Mouse (Mus musculus) limb, embryonic 12.5 days (tissue): ENCODE measurements around the gene Pold4. TPM values are rescaled to one million over a fixed set of nuclear protein-coding genes. Genes with fewer than 3 reads are reported as not detected.

Source experiments
- ATAC-seq: fragments of 200-750 bp; cut with Nextera tagmentation; 2 replicates; pipeline ENCODE4 v1.8.0; 2017; ENCODE audit warnings: low read depth, moderate TSS enrichment; ENCODE audit not compliant: insufficient number of reproducible peaks, insufficient read depth, low FRiP score, low TSS enrichment
- H3K27ac ChIP-seq: fragments of 300-500 bp; sonication (generic); 2 replicates; pipeline ENCODE4 v1.5.1; 2016; ENCODE audit warnings: mild to moderate bottlenecking, moderate library complexity
- H3K27me3 ChIP-seq: fragments of 300-500 bp; sonication (generic); 2 replicates; pipeline ENCODE4 v1.6.1; 2016; ENCODE audit warnings: mild to moderate bottlenecking, moderate library complexity
- H3K36me3 ChIP-seq: fragments of 300-500 bp; sonication (generic); 2 replicates; pipeline ENCODE4 v1.6.1; 2016; ENCODE audit warnings: mild to moderate bottlenecking, moderate library complexity
- H3K4me1 ChIP-seq: fragments of 300-500 bp; sonication (generic); replicated peaks from 2 replicates; pipeline ENCODE4 v1.6.1; 2016
- H3K4me2 ChIP-seq: fragments of 300-500 bp; sonication (generic); 2 replicates; pipeline ENCODE4 v1.6.1; 2016; ENCODE audit warnings: mild to moderate bottlenecking, moderate library complexity
- H3K4me3 ChIP-seq: fragments of 300-500 bp; sonication (generic); replicated peaks from 2 replicates; pipeline ENCODE4 v1.5.1; 2016; ENCODE audit warnings: mild to moderate bottlenecking
- H3K9ac ChIP-seq: fragments of 300-500 bp; sonication (generic); replicated peaks from 2 replicates; pipeline ENCODE4 v1.6.1; 2016; ENCODE audit warnings: mild to moderate bottlenecking, moderate library complexity
- H3K9me3 ChIP-seq: fragments of 300-500 bp; sonication (generic); 2 replicates; pipeline ENCODE4 v1.6.1; 2016; ENCODE audit warnings: mild to moderate bottlenecking, moderate library complexity
- WGBS: fragments of 180-500 bp; shearing (Covaris S2); methylation state at CpG from one replicate; pipeline ENCODE4 v1.1.7; 2016; 5-methylcytosine and 5-hydroxymethylcytosine counted together
- polyA plus RNA-seq: library from polyadenylated mRNA; unstranded; fragments of >200 nt; fragmentation: Nextera tagmentation; extraction: Ambion mirVana; gene quantifications from 2 replicates; pipeline ENCODE4 v1.2.1, GENCODE M21; 2016

The Pold4 gene
- polyA plus RNA-seq, 1 experiment from 2014 or later, result 13.8 TPM

DNA sequence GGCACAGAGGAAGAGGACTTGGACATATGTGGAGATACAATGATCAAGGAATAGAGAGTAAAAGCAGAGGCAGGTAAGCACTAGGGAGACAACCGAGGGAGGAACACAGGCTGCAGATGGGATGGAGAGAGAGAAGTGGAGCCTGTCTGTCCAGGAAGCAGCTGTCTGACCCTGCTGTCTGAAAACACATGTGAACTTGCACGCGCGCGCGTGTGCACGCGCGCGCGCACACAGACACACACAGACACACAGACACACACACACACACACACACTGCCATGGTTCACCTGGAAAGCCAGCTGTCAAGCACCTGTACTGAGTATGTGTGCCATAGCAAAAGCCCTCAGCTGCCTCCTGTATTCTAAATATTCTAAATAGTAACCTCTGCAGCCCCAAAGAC, 13.4 kb upstream of the Pold4 start:
- Histone ChIP-seq H3K4me1 (peaks cover 62% of the 10 kb centered on the region), H3K9ac (no peak overlapping the region), H3K27ac (peak overlapping the region; percentile 64; the same call in 1 of the 2 replicates), H3K27me3 (peaks cover 20% of the 10 kb centered on the region), H3K36me3 (peaks cover 25% of the 10 kb centered on the region), H3K4me3 (no peak overlapping the region), H3K4me2 (0 out of 2 replicates have a peak overlapping the region, but pooled peaks have one; percentile 87), H3K9me3 (no peaks in the 10 kb centered on the region)
- ATAC-seq, result no peak
- WGBS, result 87% methylated on average over 11 of the region's 11 CpGs

DNA sequence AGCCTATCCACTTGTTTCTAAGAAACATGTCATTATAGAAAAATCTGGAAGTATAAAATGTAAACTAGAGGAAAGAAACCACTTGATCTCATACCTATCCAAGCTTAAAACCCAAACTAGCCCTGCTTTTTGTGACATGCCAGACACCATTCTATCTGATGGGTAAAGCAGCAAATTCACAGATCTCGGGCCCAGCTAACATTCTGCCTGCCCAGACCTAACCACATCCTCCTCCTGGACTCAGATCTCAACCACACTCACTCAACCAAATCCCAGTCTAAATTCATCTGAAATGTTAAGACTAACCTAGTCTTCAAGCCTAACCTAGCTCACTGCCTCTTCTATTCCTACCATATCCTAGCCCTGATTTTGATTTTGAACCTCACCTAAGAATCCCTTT, 12.9 kb upstream of the Pold4 start:
- Histone ChIP-seq H3K4me3 (no peak overlapping the region), H3K27me3 (peaks cover 16% of the 10 kb centered on the region), H3K27ac (no peak overlapping the region), H3K4me1 (peaks cover 58% of the 10 kb centered on the region), H3K9me3 (no peaks in the 10 kb centered on the region), H3K9ac (no peak overlapping the region), H3K36me3 (peaks cover 30% of the 10 kb centered on the region), H3K4me2 (no peak overlapping the region)
- no peak for ATAC-seq
- WGBS, result 79% methylated on average over 1 of the region's 1 CpGs

DNA sequence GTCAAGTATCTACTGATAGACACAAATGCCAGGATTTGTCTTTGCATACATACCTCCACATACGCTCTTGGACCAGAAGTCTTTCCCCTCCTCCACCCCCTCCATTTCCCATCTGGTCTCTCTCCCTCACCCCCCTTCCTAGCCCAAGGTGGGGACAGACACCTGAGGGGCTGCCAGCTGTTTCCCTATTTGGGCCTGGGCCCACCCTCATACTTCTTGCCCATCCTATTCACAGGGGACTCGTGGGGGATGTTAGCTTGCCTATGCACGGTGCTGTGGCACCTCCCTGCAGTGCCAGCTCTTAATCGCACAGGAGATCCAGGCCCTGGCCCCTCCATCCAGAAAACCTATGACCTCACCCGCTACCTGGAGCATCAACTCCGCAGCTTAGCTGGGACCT, 11.8 kb upstream of the Pold4 start:
- peaks cover 54% of the 10 kb centered on the region for H3K4me1 ChIP-seq
- H3K4me3 ChIP-seq, result no peak overlapping the region
- H3K9ac ChIP-seq, result 0 out of 2 replicates have a peak overlapping the region, but pooled peaks have one; percentile 24
- no peaks in the 10 kb centered on the region for H3K9me3 ChIP-seq
- H3K4me2 ChIP-seq, result no peak overlapping the region
- WGBS, result 88% methylated on average over 6 of the region's 6 CpGs
- no peak overlapping the region for H3K27ac ChIP-seq
- H3K27me3 ChIP-seq, result peaks cover 16% of the 10 kb centered on the region
- no peak for ATAC-seq
- peaks cover 32% of the 10 kb centered on the region for H3K36me3 ChIP-seq

DNA sequence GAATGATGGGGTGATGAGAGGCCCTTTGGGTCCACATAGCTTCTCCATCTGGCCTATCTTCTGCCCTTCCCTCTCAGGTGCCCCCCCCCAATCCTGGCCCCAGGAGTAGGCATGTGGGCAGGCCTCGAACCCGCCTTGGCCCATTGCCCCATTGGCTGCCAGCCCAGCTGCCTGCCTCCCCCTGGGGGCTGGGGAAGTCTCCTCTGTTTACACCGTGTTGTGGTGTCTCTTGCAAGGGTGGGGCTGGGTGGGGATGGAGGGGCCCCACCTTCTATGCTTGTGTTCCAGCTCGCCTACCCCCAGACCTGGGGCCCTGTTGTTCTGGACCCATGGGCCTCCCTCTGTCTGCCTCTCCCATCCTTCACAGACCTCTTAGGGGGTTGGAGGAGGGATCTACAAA, 11.3 kb upstream of the Pold4 start:
- 60% methylated on average over 4 of the region's 4 CpGs for WGBS
- Histone ChIP-seq H3K9ac (no peak overlapping the region), H3K4me3 (no peak overlapping the region), H3K27ac (no peak overlapping the region), H3K9me3 (no peaks in the 10 kb centered on the region), H3K4me2 (no peak overlapping the region), H3K4me1 (peaks cover 50% of the 10 kb centered on the region), H3K27me3 (peaks cover 12% of the 10 kb centered on the region), H3K36me3 (peaks cover 32% of the 10 kb centered on the region)
- ATAC-seq, result no peak

DNA sequence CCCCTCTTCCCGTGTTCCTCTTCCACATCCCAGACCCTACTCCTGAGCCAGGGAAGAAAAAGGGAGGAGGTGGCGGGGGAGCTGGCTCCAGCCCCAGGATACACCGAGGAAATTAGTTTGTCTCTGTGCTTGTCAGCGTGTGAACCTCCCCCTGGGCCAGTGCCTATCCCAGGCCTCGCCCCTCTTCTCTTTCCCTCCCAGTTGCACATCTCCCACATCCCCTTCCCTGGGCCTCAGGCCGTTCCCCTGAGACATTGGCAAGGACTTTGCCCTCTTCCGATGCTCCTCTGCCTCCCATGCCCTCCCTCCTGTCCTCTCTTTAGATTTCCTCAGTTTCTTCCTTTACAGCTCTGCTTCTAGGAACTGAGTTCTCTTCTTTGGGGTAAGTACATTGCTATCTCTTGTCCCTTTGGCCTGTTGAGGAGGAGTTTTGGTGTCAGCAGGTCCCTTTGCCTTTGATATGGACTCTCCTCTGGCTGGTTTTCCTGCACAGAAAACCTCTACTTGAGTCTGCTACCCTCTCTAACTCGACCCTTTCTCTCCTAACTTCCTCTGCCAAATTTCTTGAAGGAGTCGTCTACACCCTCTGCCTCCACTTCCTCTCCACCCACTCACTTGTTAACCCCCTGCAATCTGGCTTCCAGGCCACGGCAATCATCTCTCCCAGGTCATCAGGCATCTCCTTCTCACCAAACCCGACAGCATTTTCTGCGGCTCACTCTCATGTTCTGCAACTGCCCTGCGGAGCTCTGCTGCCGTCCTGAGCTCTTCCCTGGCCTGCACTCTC, 10.5 kb upstream of the Pold4 start:
- no peak overlapping the region for H3K4me2 ChIP-seq
- H3K36me3 ChIP-seq, result peaks cover 32% of the 10 kb centered on the region
- H3K9ac ChIP-seq, result 0 out of 2 replicates have a peak overlapping the region, but pooled peaks have one; percentile 34
- WGBS, result 35% methylated on average over 14 of the region's 14 CpGs
- peaks cover 12% of the 10 kb centered on the region; the same call in 1 of the 2 replicates for H3K27me3 ChIP-seq
- H3K27ac ChIP-seq, result no peak overlapping the region
- no peaks in the 10 kb centered on the region for H3K9me3 ChIP-seq
- H3K4me1 ChIP-seq, result peaks cover 43% of the 10 kb centered on the region
- ATAC-seq, result no peak
- H3K4me3 ChIP-seq, result no peak overlapping the region

DNA sequence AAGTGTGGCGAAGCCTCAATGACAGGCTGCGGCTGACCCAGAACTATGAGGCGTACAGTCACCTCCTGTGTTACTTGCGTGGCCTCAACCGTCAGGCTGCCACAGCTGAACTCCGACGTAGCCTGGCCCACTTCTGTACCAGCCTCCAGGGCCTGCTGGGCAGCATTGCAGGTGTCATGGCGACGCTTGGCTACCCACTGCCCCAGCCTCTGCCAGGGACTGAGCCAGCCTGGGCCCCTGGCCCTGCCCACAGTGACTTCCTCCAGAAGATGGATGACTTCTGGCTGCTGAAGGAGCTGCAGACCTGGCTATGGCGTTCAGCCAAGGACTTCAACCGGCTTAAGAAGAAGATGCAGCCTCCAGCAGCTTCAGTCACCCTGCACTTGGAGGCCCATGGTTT, 9.5 kb upstream of the Pold4 start:
- no peak overlapping the region for H3K4me3 ChIP-seq
- peaks cover 12% of the 10 kb centered on the region; the same call in 1 of the 2 replicates for H3K27me3 ChIP-seq
- WGBS, result 79% methylated on average over 11 of the region's 11 CpGs
- H3K4me1 ChIP-seq, result peaks cover 33% of the 10 kb centered on the region
- ATAC-seq, result no peak
- H3K9ac ChIP-seq, result no peak overlapping the region; the same call in 1 of the 2 replicates
- H3K36me3 ChIP-seq, result peaks cover 32% of the 10 kb centered on the region
- no peak overlapping the region for H3K27ac ChIP-seq
- H3K9me3 ChIP-seq, result no peaks in the 10 kb centered on the region
- H3K4me2 ChIP-seq, result no peak overlapping the region

DNA sequence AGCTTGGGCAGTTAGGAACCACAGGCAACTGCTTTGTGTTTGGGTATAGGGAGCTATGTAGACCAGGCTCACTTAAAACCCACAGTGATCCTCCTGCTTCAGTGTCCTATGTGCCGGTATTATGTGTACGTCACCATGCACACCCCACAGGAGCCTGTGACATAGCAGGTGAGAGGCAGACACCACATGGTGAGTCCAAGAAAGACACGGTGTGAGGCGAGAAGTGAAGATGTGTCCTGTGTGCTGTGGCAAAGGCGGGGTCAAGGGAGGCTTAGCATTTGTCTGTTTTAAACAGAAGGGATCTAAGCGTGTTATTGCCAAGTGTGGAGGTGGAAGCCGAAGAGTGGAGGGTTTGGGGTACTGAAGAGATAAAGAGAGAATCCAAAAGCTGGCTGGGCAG, 4.9 kb upstream of the Pold4 start:
- Histone ChIP-seq H3K4me2 (no peak overlapping the region), H3K4me1 (peaks cover 13% of the 10 kb centered on the region), H3K27ac (no peak overlapping the region), H3K4me3 (no peak overlapping the region), H3K9ac (no peak overlapping the region), H3K9me3 (no peaks in the 10 kb centered on the region), H3K27me3 (peaks cover 24% of the 10 kb centered on the region), H3K36me3 (peaks cover 22% of the 10 kb centered on the region)
- ATAC-seq, result no peak
- WGBS, result 93% methylated on average over 7 of the region's 7 CpGs

DNA sequence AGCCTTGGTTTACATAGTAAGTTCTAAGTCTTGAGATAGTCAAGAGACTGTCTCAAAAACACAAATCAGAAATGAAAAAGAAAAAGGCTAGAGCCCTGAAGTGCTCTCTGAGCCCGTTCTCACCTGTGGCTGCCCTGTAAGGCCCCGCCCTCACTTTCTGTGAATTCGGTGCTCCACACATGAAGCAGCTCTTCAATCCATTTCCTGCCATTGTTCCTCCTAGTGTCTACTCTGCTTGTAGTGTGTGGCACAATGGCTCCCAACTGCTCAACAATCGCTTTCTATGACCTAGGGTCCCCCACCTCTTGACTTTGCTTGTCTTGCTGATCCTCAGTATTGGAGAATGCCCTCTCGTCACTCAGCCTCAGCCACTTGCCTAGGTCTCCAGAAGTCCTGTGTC, 4.3 kb upstream of the Pold4 start:
- no peak overlapping the region for H3K4me2 ChIP-seq
- H3K27ac ChIP-seq, result no peak overlapping the region
- H3K4me1 ChIP-seq, result peaks cover 19% of the 10 kb centered on the region
- no peak for ATAC-seq
- no peak overlapping the region for H3K4me3 ChIP-seq
- WGBS, result 71% methylated on average over 5 of the region's 5 CpGs
- peaks cover 15% of the 10 kb centered on the region for H3K36me3 ChIP-seq
- no peak overlapping the region for H3K9ac ChIP-seq
- H3K9me3 ChIP-seq, result no peaks in the 10 kb centered on the region
- H3K27me3 ChIP-seq, result peaks cover 20% of the 10 kb centered on the region

DNA sequence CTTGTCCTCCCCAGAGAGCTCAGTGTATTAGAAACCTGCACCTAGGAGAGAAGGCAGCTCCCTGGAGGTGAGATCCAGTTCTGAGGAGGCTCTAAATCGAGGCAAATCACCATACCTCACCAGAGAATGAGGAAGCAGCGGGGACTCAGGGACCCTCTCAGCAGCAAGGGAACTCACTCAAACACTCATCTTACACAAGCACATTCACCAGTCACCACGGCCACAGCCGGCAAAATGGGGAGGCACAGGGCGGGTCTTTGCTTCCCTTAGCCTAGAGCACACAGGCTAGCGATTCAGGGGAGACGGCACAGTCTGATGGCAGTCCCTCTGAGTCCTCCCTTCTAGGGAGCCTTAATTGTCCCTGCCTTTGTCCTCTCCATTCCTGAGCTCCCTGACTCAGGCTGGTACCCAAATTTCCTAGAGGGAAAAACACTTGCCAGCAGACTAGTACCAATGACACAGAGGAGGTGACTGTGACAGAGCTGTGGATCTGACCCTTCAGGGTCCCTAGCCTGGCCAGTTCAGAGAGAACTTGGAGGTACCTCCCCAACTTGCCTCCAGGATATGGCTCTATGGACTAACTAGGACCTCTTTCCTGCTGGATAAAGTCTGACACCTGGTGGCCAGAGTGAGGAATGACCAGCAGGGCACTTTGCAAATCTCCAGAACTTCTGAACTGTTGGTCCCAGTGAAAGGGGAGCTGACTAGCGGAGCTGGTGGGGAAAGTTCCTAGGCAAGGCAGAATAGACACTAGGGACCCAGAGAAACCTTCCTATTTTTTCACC, 3.6 kb upstream of the Pold4 start:
- H3K4me1 ChIP-seq, result peaks cover 19% of the 10 kb centered on the region
- H3K9me3 ChIP-seq, result no peaks in the 10 kb centered on the region
- no peak overlapping the region for H3K4me3 ChIP-seq
- peak; percentile 57; the same call in 1 of the 2 replicates for ATAC-seq
- peaks cover 9% of the 10 kb centered on the region for H3K36me3 ChIP-seq
- 17% methylated on average over 8 of the region's 8 CpGs for WGBS
- no peak overlapping the region for H3K4me2 ChIP-seq
- peaks cover 21% of the 10 kb centered on the region for H3K27me3 ChIP-seq
- H3K27ac ChIP-seq, result no peak overlapping the region
- H3K9ac ChIP-seq, result 0 out of 2 replicates have a peak overlapping the region, but pooled peaks have one; percentile 2

DNA sequence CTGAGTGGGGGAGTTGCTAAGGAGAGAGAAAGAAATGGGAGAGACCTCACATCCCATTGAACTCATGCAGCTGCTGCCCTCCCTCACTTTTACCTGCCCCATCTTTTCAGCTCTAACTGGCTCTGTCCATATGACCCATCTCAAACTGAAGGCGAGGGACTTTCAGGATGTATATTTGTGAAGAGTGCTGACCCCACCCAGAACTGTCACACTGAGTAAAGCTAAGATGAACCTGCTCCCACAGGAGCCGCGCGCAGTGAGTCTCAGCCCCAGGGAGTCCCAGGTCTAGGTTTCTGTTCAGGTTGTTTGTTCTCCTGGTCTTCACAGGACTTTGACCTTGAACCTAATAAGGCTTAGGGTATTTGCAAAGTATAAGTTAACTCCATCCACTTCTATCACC, 2.8 kb upstream of the Pold4 start:
- Histone ChIP-seq H3K9me3 (no peaks in the 10 kb centered on the region), H3K4me3 (no peak overlapping the region), H3K27me3 (peaks cover 24% of the 10 kb centered on the region), H3K4me2 (no peak overlapping the region), H3K27ac (no peak overlapping the region), H3K36me3 (peaks cover under 1% of the 10 kb centered on the region; the same call in 1 of the 2 replicates), H3K4me1 (peaks cover 19% of the 10 kb centered on the region), H3K9ac (no peak overlapping the region)
- no peak for ATAC-seq
- WGBS, result 78% methylated on average over 4 of the region's 4 CpGs

DNA sequence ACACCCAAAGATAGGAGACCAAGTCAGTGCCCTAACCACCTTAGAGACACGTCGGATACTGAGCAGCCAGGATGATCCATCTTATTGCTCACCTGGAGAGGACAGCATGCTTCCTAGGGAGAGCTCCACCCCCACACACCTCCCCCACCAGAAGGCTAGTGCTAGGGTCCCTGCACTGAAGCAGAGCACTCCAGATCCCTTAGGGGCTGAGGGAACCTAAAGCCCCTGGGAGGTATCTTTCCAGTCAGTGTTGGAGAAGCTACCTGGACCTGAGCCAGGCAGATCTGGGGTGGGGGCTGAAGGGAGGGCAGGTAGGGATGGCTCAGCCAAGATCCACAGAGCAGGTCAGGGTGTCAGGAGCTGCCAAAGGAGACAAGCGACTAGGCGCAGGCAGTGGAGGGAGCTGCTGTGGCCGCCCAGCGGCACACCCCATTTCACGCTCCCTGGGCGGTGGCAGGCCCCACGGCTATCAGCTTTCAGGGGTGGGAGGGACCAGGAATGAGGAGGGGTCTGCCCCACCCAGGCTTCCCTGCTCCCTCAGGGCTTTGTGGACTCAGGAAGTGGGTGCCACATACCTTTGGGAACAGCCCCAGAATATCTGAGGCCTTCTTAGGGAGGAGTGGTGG, 2.1 kb upstream of the Pold4 start:
- Histone ChIP-seq H3K27me3 (peaks cover 24% of the 10 kb centered on the region), H3K9me3 (no peaks in the 10 kb centered on the region), H3K4me2 (no peak overlapping the region), H3K4me1 (peaks cover 19% of the 10 kb centered on the region), H3K4me3 (no peak overlapping the region), H3K9ac (no peak overlapping the region), H3K36me3 (no peaks in the 10 kb centered on the region), H3K27ac (no peak overlapping the region)
- no peak for ATAC-seq
- 32% methylated on average over 9 of the region's 9 CpGs for WGBS
